Mouse (Mus musculus): ENCODE data around the gene Dnmt1. TPM values are rescaled to one million over a fixed set of nuclear protein-coding genes. Genes with fewer than 3 reads are reported as not detected.

Dnmt1 gene
- polyA plus RNA-seq, 1 experiment = 54.5 TPM

DNA sequence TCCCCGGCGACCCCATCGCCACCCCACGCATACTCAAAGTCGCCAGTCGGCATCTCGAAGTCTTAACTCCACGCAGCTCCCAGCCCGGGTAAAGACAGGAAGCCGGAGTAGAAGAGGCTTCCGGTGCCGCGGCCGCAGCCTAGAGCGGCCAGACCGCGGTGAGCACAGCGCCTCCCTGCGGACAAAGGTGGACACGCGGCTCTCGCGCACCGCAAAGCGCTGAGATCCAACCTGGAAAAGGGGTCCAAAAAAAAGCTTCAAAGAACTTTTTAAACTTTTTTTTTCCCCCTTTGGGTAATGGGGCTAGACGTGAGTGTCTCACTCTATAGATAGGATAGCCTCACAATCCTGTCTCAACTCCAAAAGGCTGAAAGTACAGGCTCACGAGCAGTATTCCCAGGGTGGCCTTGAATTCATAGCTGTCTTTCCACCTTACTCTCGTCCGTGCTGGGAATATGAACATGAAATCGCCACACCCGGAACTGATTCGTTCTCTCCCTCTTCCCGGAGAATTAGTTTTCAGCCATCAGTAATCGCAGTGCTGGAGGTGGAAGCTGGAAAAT is 61.1 kb downstream of the Dnmt1 start, which contains the start of gene Eif3g:
Gene Eif3g, minus strand, starts transcription at position 113 of the 563 bp plus-strand sequence.
- Histone ChIP-seq H3K4me1 (ENCODE audit: control insufficient read depth, insufficient read depth, low read length) (peaks cover 6% of the 10 kb centered on the region), H3K4me3 (ENCODE audit: insufficient read depth, low read length) (peak within 1 kb of the TSS; percentile 68), H3K27ac (ENCODE audit: insufficient read depth, low read depth, low read length) (no peak within 1 kb of the TSS)
- TF ChIP-seq CTCF (IDR thresholded peaks at IDR 0.05; ENCODE audit: low read depth, low read length) = peak; percentile 56
- no peak for TF ChIP-seq POLR2A (IDR thresholded peaks at IDR 0.05; ENCODE audit: borderline replicate concordance, low read depth, low read length)

DNA sequence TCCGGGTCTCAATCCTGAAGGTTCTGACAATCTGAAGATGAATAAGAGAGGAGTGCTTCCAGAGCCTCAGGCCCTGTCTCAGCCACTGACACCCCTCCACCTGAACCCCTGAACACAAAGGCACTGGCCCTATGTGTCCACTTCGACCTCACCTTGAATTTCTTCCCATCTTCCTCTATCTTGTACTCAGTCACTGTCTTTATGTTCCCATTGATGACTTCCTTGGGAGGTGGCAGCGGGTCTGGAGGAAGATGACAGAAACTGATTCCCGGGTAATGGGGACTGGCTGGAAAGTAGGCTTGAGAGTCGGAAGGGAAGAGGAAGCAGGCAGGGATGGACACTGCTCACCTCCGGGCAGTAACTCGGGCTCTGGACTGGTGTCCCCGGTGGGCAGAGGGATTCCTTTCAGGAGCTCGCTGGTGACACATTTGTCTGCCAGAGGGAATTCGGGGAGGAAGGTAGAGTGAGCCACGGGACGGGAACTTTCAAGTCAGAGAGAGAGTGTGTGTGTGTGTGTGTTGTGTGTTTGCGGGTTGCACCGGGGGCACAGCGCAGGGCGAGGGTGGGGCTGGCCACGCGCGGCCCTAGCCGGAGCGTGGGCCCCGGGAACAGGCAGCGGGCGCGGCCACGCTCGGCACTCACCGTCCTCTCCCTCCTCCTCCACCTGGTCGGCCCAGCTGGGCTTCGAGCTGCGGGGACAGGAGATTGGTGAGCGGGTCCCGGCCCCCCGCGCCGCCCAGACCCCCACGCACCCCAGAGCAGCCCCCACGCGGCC is 61.8 kb downstream of the Dnmt1 start:
- Histone ChIP-seq H3K27ac (ENCODE audit: insufficient read depth, low read depth, low read length) (no peak overlapping the region), H3K4me1 (ENCODE audit: control insufficient read depth, insufficient read depth, low read length) (peaks cover 6% of the 10 kb centered on the region), H3K4me3 (ENCODE audit: insufficient read depth, low read length) (peak overlapping the region; percentile 68)

DNA sequence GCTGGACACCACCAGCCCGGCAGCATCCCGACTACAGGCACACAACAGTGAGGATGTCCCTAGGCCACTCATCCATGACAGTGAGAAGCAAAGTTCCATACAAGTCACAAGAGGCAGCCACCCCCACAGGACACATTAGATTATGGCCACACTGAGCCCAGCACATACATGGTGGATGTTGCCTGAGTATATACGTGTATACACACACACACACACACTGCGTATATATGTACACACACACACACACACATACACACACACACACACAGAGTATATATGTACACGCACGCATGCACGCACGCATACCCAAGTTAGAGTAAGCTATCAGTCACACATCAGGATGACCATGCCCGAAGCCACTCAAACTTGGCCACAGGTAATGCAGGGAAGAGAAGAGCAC is 64.3 kb downstream of the Dnmt1 start:
- TF ChIP-seq POLR2A (IDR thresholded peaks at IDR 0.05; ENCODE audit: borderline replicate concordance, low read depth, low read length) (no peak), CTCF (IDR thresholded peaks at IDR 0.05; ENCODE audit: low read depth, low read length) (no peak)
- H3K4me1 ChIP-seq (ENCODE audit: control insufficient read depth, insufficient read depth, low read length) = peaks cover 6% of the 10 kb centered on the region
- H3K4me3 ChIP-seq (ENCODE audit: insufficient read depth, low read length) = no peak overlapping the region
- no peak overlapping the region for H3K27ac ChIP-seq (ENCODE audit: insufficient read depth, low read depth, low read length)

More for the DNA sequence above, 61.8 kb downstream of the Dnmt1 start:
- TF ChIP-seq CTCF (IDR thresholded peaks at IDR 0.05; ENCODE audit: low read depth, low read length) (no peak), POLR2A (IDR thresholded peaks at IDR 0.05; ENCODE audit: borderline replicate concordance, low read depth, low read length) (no peak)

DNA sequence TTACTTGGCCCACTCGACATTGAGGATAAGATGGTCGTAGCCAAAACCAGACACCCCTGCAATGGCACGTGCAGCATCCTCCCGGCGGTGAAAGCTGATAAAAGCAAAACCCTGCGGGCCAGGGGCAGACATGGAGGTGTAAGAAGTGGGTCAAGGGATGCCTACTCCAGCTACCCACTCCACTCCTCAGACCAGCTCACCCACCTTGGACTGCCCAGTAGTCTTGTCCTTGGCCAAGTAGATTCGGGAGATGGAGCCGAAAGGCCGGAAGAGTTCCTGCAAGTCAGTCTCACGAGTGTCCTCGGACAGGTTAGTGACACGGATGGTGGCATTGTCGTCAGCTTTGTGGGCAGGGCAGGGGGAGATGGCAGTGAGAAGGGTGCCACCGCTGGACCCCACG is 65.1 kb downstream of the Dnmt1 start:
- Histone ChIP-seq H3K4me1 (ENCODE audit: control insufficient read depth, insufficient read depth, low read length) (peaks cover 11% of the 10 kb centered on the region), H3K4me3 (ENCODE audit: insufficient read depth, low read length) (no peak overlapping the region)
- TF ChIP-seq POLR2A (IDR thresholded peaks at IDR 0.05; ENCODE audit: borderline replicate concordance, low read depth, low read length) (no peak), CTCF (IDR thresholded peaks at IDR 0.05; ENCODE audit: low read depth, low read length) (no peak)

DNA sequence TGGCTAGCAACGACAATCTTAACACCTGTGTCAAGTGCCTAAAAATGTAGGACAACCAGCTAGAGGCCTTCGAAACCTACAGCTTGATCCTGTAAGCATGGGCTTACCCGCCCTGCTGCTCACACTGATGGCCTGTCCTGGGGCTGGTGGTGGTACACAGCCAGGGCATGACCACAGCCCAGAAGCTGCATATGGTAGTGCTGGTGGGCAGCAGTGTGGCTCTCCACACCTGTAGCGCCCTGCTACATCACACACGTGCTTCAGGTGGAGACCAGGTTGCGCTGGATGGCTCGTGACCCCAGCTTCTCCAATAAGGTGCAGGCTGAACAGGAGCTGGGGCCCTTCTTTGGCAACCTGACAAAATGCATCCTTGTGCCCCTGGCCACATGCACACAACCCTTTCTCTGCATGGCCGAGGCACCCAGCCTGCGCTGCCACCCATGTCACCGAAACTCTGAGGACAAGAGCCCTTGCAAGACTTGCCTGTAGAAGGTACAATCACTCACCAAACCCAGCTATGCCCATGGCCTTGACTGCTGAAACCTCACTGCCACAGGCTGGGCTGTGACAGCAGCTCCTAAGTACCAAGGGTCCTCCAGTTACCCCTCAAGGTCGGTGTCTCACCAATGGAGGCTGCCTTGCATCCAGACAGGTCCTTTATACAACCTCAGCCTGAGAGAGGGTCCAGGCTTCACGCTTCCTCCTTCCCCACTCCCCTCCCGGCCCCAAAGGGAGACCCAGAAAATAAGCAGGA is 65.9 kb downstream of the Dnmt1 start:
- Histone ChIP-seq H3K27ac (ENCODE audit: insufficient read depth, low read depth, low read length) (no peak overlapping the region), H3K4me1 (ENCODE audit: control insufficient read depth, insufficient read depth, low read length) (peaks cover 12% of the 10 kb centered on the region), H3K4me3 (ENCODE audit: insufficient read depth, low read length) (no peak overlapping the region)
- TF ChIP-seq POLR2A (IDR thresholded peaks at IDR 0.05; ENCODE audit: borderline replicate concordance, low read depth, low read length) (no peak), CTCF (IDR thresholded peaks at IDR 0.05; ENCODE audit: low read depth, low read length) (no peak)

More for the DNA sequence above, 65.1 kb downstream of the Dnmt1 start:
- no peak overlapping the region for H3K27ac ChIP-seq (ENCODE audit: insufficient read depth, low read depth, low read length)

DNA sequence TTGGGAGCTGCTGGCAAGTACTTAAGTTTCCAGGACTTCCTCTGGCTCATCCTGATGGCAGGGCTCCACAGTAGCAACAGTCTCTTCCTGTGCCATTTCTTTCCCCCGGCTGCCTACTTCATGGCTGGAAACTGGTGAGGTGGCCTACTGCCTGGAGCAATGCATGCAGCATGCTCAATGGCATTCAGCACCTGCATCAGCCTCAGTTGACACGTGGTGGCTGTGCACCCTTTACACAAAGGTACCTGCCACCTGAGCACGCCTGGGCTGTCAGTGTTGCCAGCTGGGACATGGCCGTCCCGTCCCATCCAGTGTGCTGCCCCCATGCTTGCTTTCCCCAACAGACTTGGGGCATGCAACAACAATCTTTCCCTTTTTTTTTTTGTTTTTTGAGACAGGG is 66.6 kb downstream of the Dnmt1 start:
- TF ChIP-seq POLR2A (IDR thresholded peaks at IDR 0.05; ENCODE audit: borderline replicate concordance, low read depth, low read length) (no peak), CTCF (IDR thresholded peaks at IDR 0.05; ENCODE audit: low read depth, low read length) (no peak)
- H3K4me1 ChIP-seq (ENCODE audit: control insufficient read depth, insufficient read depth, low read length) = peaks cover 12% of the 10 kb centered on the region
- no peak overlapping the region for H3K4me3 ChIP-seq (ENCODE audit: insufficient read depth, low read length)
- H3K27ac ChIP-seq (ENCODE audit: insufficient read depth, low read depth, low read length) = no peak overlapping the region

DNA sequence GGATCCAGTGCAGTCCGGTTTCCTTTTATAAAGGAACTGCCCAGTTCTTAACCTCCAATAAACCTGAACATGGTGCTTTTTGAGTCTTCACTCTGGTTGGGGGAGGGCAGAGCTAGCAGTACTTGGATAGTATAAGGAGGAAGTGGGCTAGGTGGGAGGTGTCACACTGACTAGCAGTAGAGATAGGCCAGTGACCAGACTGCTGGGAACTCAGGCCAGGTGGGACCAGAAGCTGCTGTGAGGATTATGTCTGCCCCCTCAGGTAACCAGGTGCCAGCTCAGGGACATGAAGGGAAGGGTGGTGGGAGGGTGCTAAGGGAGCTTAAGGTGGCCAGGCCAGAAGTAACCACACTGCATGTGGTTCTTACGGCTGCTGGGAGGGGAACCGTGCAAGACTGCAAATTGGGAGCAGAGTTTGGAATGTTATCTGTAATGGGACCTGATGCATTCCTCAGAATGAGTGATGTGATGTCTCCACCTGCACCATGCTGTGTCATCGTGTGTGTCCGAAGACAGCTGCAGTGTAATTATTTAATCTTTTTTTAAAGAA is 67.5 kb downstream of the Dnmt1 start:
- Histone ChIP-seq H3K4me3 (ENCODE audit: insufficient read depth, low read length) (no peak overlapping the region), H3K27ac (ENCODE audit: insufficient read depth, low read depth, low read length) (no peak overlapping the region), H3K4me1 (ENCODE audit: control insufficient read depth, insufficient read depth, low read length) (peaks cover 13% of the 10 kb centered on the region)
- TF ChIP-seq POLR2A (IDR thresholded peaks at IDR 0.05; ENCODE audit: borderline replicate concordance, low read depth, low read length) = no peak
- no peak for TF ChIP-seq CTCF (IDR thresholded peaks at IDR 0.05; ENCODE audit: low read depth, low read length)

DNA sequence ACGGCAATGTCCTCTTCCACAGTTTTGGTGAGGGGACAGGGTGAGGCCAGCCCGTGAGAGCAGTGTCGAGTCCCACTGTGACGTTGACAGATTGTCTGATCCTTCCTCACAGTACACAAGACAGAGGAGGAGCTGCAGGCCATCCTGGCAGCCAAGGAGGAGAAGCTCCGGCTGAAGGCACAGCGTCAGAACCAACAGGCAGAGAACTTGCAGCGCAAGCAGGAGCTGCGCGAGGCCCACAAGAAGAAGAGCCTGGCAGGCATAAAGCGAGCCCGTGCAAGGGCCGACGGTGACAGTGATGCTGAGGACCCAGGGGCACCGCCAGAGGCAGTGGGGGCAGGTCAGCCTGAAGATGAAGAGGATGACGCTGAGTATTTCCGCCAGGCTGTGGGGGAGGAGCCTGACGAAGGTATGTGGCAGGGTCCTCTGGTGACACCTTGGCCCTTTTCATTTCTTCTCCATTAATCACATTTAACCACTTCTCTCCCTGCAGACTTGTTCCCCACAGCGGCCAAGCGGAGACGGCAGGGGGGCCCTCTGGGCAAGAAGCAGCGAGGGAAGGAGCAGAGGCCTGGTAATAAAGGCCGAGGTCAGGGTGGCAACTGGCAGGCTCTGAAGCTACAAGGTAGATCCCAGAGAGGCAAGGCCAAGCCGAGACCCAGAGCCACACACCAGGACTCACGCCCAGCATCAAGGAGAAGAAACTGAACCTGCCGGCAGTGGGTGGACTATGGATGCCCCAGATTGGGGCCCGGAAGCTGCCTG is 68.2 kb downstream of the Dnmt1 start:
- Histone ChIP-seq H3K4me3 (ENCODE audit: insufficient read depth, low read length) (no peak overlapping the region), H3K4me1 (ENCODE audit: control insufficient read depth, insufficient read depth, low read length) (peaks cover 13% of the 10 kb centered on the region), H3K27ac (ENCODE audit: insufficient read depth, low read depth, low read length) (no peak overlapping the region)
- no peak for TF ChIP-seq POLR2A (IDR thresholded peaks at IDR 0.05; ENCODE audit: borderline replicate concordance, low read depth, low read length)

DNA sequence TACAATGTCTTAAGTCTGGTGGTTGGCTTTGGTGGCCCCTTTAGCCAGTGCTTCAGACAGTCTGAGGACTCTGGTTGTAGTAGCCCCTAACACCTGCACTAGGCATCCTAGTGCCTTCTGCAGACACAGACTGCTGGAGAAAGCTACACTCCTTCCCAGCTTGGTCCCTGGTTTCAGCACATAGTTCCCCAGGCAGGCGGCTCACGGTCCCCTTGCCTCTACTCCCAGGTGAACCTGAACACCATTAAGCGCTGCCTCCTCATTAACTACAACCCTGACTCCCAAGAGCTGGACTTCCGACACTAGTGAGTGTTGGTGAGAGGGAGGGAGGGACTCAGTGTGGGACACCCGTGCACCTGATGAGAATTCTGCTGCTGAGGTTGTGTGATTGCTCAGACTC is 69.3 kb downstream of the Dnmt1 start:
- peaks cover 20% of the 10 kb centered on the region for H3K4me1 ChIP-seq (ENCODE audit: control insufficient read depth, insufficient read depth, low read length)
- H3K4me3 ChIP-seq (ENCODE audit: insufficient read depth, low read length) = no peak overlapping the region
- no peak for TF ChIP-seq CTCF (IDR thresholded peaks at IDR 0.05; ENCODE audit: low read depth, low read length)
- H3K27ac ChIP-seq (ENCODE audit: insufficient read depth, low read depth, low read length) = no peak overlapping the region

Data from bone marrow macrophage, adult 2 months (primary cell).